8 mouse cellular contexts compared by ENCODE assay signal in genomic region chr12:117820138-117820858, GRCm38 (mm10). TPM values are rescaled to one million over a fixed set of nuclear protein-coding genes. Genes with fewer than 3 reads are reported as not detected.
DNase-seq lines count a peak whose midpoint lies in the region; ATAC-seq and TF ChIP-seq lines count a peak whose summit lies in the region.

No protein-coding gene starts in this region.

- no peak for ATAC-seq in embryonic facial prominence, embryonic 11.5 days (replicated peaks; ENCODE audit: insufficient number of reproducible peaks, low FRiP score, low TSS enrichment, low read depth)
- peak; percentile 42 for ATAC-seq in kidney, embryonic 16.5 days (ENCODE audit: low FRiP score, low TSS enrichment)

- TF ChIP-seq POLR2A in thymus, adult 2 months (IDR thresholded peaks at IDR 0.05; ENCODE audit: control insufficient read depth, extremely low read depth, insufficient read depth, low read length, poor library complexity) = no peak

- DNase-seq in embryonic facial prominence, embryonic 11.5 days (ENCODE audit: low spot score) = peak; percentile 72
- DNase-seq in embryonic facial prominence, embryonic 10.5 days (ENCODE audit: low spot score) = no peak
- DNase-seq in thymus, postnatal 0 days (ENCODE audit: low spot score) = peak; percentile 54
- DNase-seq in thymus, postnatal 14 days = no peak
- DNase-seq in retina, postnatal 7 days (ENCODE audit: low read depth, low spot score) = peak; percentile 24
- no peak for DNase-seq in thymus, adult 2 months
- no peak for DNase-seq in left cerebral cortex, postnatal 36 days (ENCODE audit: low spot score in 2 of 2)

- H3K36me3 ChIP-seq in embryonic facial prominence, embryonic 11.5 days (replicated peaks; ENCODE audit: control insufficient read depth, insufficient read depth, low read depth, low read length) = no peaks in the 10 kb centered on the region
- no peaks in the 10 kb centered on the region for H3K36me3 ChIP-seq in embryonic facial prominence, embryonic 10.5 days (replicated peaks)
- no peaks in the 10 kb centered on the region for H3K36me3 ChIP-seq in kidney, embryonic 16.5 days (ENCODE audit: insufficient read depth, low read length)
- no peaks in the 10 kb centered on the region for H3K36me3 ChIP-seq in thymus, adult 2 months (ENCODE audit: control insufficient read depth, insufficient read depth, low read length)

- no peaks in the 10 kb centered on the region for H3K4me1 ChIP-seq in embryonic facial prominence, embryonic 11.5 days (ENCODE audit: control insufficient read depth, insufficient read depth, low read length)
- H3K4me1 ChIP-seq in embryonic facial prominence, embryonic 10.5 days = no peaks in the 10 kb centered on the region
- no peaks in the 10 kb centered on the region for H3K4me1 ChIP-seq in kidney, embryonic 16.5 days (ENCODE audit: insufficient read depth, low read length)
- H3K4me1 ChIP-seq in thymus, adult 2 months (replicated peaks; ENCODE audit: control insufficient read depth, insufficient read depth, low read length) = no peaks in the 10 kb centered on the region

- intact Hi-C loops in left cerebral cortex, postnatal 36 days (cut with DNase I) = loop anchor here (2.0 to 5.0 kb wide), 2 partner anchors 33 to 637 kb away; no protein-coding TSS in a partner anchor

- 54% methylated on average over 4 of the region's 4 CpGs for WGBS in embryonic facial prominence, embryonic 11.5 days
- 56% methylated on average over 4 of the region's 4 CpGs for whole genome bisulfite sequencing in embryonic facial prominence, embryonic 10.5 days
- WGBS in kidney, embryonic 16.5 days = 45% methylated on average over 4 of the region's 4 CpGs
- 54% methylated on average over 4 of the region's 4 CpGs for WGBS in thymus, adult 2 months

- no peak overlapping the region for H3K9ac ChIP-seq in embryonic facial prominence, embryonic 11.5 days (replicated peaks; ENCODE audit: low read length)
- H3K9ac ChIP-seq in kidney, embryonic 16.5 days (replicated peaks; ENCODE audit: low read length) = no peak overlapping the region

- H3K4me3 ChIP-seq in embryonic facial prominence, embryonic 11.5 days (ENCODE audit: low read depth, low read length) = no peak overlapping the region
- H3K4me3 ChIP-seq in embryonic facial prominence, embryonic 10.5 days = no peak overlapping the region
- no peak overlapping the region for H3K4me3 ChIP-seq in kidney, embryonic 16.5 days (ENCODE audit: low read length)
- H3K4me3 ChIP-seq in thymus, adult 2 months (ENCODE audit: control insufficient read depth, insufficient read depth, low read length) = no peak overlapping the region

- no peaks in the 10 kb centered on the region for H3K27me3 ChIP-seq in embryonic facial prominence, embryonic 11.5 days (ENCODE audit: control insufficient read depth, insufficient read depth, low read length)
- H3K27me3 ChIP-seq in embryonic facial prominence, embryonic 10.5 days (replicated peaks; ENCODE audit: low read depth, poor library complexity, severe bottlenecking) = no peaks in the 10 kb centered on the region
- H3K27me3 ChIP-seq in kidney, embryonic 16.5 days (ENCODE audit: insufficient read depth, low read length) = 0 out of 2 replicates have a peak, but pooled peaks cover 5% of the 10 kb centered on the region
- no peaks in the 10 kb centered on the region for H3K27me3 ChIP-seq in thymus, adult 2 months (ENCODE audit: control insufficient read depth, insufficient read depth, low read length)

- H3K9me3 ChIP-seq in embryonic facial prominence, embryonic 11.5 days (replicated peaks; ENCODE audit: control insufficient read depth, low read length) = no peaks in the 10 kb centered on the region
- no peaks in the 10 kb centered on the region for H3K9me3 ChIP-seq in embryonic facial prominence, embryonic 10.5 days
- no peaks in the 10 kb centered on the region for H3K9me3 ChIP-seq in kidney, embryonic 16.5 days (ENCODE audit: low read length)

- H3K4me2 ChIP-seq in embryonic facial prominence, embryonic 11.5 days (ENCODE audit: low read depth, low read length) = no peak overlapping the region
- no peak overlapping the region for H3K4me2 ChIP-seq in kidney, embryonic 16.5 days (replicated peaks; ENCODE audit: low read depth, low read length)

- TF ChIP-seq CTCF in thymus, adult 2 months (IDR thresholded peaks at IDR 0.05; ENCODE audit: borderline replicate concordance, control insufficient read depth, extremely low read depth, insufficient read depth, low read length, poor library complexity) = no peak

- H3K27ac ChIP-seq in embryonic facial prominence, embryonic 11.5 days (replicated peaks; ENCODE audit: low read depth, low read length) = no peak overlapping the region
- no peak overlapping the region for H3K27ac ChIP-seq in embryonic facial prominence, embryonic 10.5 days (replicated peaks)
- no peak overlapping the region for H3K27ac ChIP-seq in kidney, embryonic 16.5 days (ENCODE audit: low read length)
- no peak overlapping the region for H3K27ac ChIP-seq in thymus, adult 2 months (ENCODE audit: control insufficient read depth, insufficient read depth, low read length)

RNA-seq across cellular contexts. Expression of gene Cdca7l, which starts 16.2 kb away (rescaled TPM):
- 46.0 and 47.1 TPM in 2 replicates for polyA plus RNA-seq in embryonic facial prominence, embryonic 11.5 days (2014; fragmentation: Nextera tagmentation; extraction: Ambion mirVana)
- 52.1 and 55.4 TPM in 2 replicates for polyA plus RNA-seq in embryonic facial prominence, embryonic 10.5 days (2016; fragmentation: Nextera tagmentation; extraction: Ambion mirVana)
- 39.4 and 43.3 TPM in 2 replicates for polyA plus RNA-seq in thymus, postnatal 0 days (2015; fragmentation: Nextera tagmentation; extraction: Ambion mirVana)
- polyA plus RNA-seq in kidney, embryonic 16.5 days (2015; fragmentation: Nextera tagmentation; extraction: Ambion mirVana) = 53.2 and 58.0 TPM in 2 replicates
- polyA plus RNA-seq in thymus, adult 2 months (2012; rRNA removed) = 8.0 and 9.0 TPM in 2 replicates
- 1 to 10 TPM in 1 of 2 experiments, under 1 TPM in 1; 0.49 to 1.7 TPM for total RNA-seq in left cerebral cortex, postnatal 36 days (2021)

Comparison
In these comparisons a context has a peak if more than half of its experiments do, and no peak if none do; other contexts are left out.
1. DNase-seq: peak in embryonic facial prominence, embryonic 11.5 days (single experiment), thymus, postnatal 0 days (single experiment) and retina, postnatal 7 days (single experiment); none in embryonic facial prominence, embryonic 10.5 days (single experiment), thymus, postnatal 14 days (single experiment), thymus, adult 2 months (single experiment) and left cerebral cortex, postnatal 36 days (0 of 2).